Mouse (Mus musculus) gastrocnemius, adult 18-20 months (tissue): Measurements from ENCODE around the gene Gpr39. TPM values are rescaled to one million over a fixed set of nuclear protein-coding genes. Genes with fewer than 3 reads are reported as not detected.
"Not testable (repeated sequence)": the region's sequence is repeated elsewhere in the genome, so short reads cannot be mapped to it uniquely, and the experiment has no call there.

ENCODE experiments used
- DNase-seq: peaks from one replicate; pipeline ENCODE4 v3.0.0; 2021; ENCODE audit warnings: low spot score
- long read RNA-seq, 2 experiments: library from polyadenylated mRNA; stranded (forward); transcript quantifications; one replicate each; pipeline ENCODE4 v2.0.0; 2021
- total RNA-seq, 2 experiments: library from RNA; stranded (reverse); gene quantifications; 2 replicates each; pipeline ENCODE4 v1.2.3; 2021

Gene Gpr39
- not detected for total RNA-seq
- long read RNA-seq, experiment 1, result 0 reads
- long read RNA-seq, experiment 2, result 0 reads

GRCm38 (mm10) chr1:125676790-125677273, at the start of gene Gpr39:
Gene Gpr39, plus strand, starts transcription at chr1:125676995.
- peak; percentile 3 for DNase-seq

- peak; percentile 7 for DNase-seq
Measured at GRCm38 (mm10) chr1:125639501-125640253, 37.1 kb upstream of the Gpr39 start.

- no peak for DNase-seq
Measured at GRCm38 (mm10) chr1:125643643-125644042, 33.2 kb upstream of the Gpr39 start.

GRCm38 (mm10) chr1:125646816-125647215, 30.0 kb upstream of the Gpr39 start:
- not testable (repeated sequence) for DNase-seq

GRCm38 (mm10) chr1:125648011-125648410, 28.8 kb upstream of the Gpr39 start:
- no peak for DNase-seq

GRCm38 (mm10) chr1:125649056-125649455, 27.7 kb upstream of the Gpr39 start:
- no peak for DNase-seq

GRCm38 (mm10) chr1:125652836-125653594, 23.8 kb upstream of the Gpr39 start:
- DNase-seq, result no peak

- DNase-seq, result no peak
Measured at GRCm38 (mm10) chr1:125657416-125657815, 19.4 kb upstream of the Gpr39 start.

GRCm38 (mm10) chr1:125660151-125660550, 16.6 kb upstream of the Gpr39 start:
- no peak for DNase-seq

GRCm38 (mm10) chr1:125660901-125661300, 15.9 kb upstream of the Gpr39 start:
- DNase-seq, result no peak

GRCm38 (mm10) chr1:125662058-125662457, 14.7 kb upstream of the Gpr39 start:
- no peak for DNase-seq

GRCm38 (mm10) chr1:125662660-125663059, 14.1 kb upstream of the Gpr39 start:
- no peak for DNase-seq

- no peak for DNase-seq
Measured at GRCm38 (mm10) chr1:125663104-125663503, 13.7 kb upstream of the Gpr39 start.

- no peak for DNase-seq
Measured at GRCm38 (mm10) chr1:125665127-125665637, 11.6 kb upstream of the Gpr39 start.

- no peak for DNase-seq
Measured at GRCm38 (mm10) chr1:125669035-125669434, 7.8 kb upstream of the Gpr39 start.

GRCm38 (mm10) chr1:125675186-125675585, 1.6 kb upstream of the Gpr39 start:
- no peak for DNase-seq

- DNase-seq, result no peak
Measured at GRCm38 (mm10) chr1:125677286-125677685, 491 bp downstream of the Gpr39 start.

- DNase-seq, result no peak
Measured at GRCm38 (mm10) chr1:125679522-125680077, 2.8 kb downstream of the Gpr39 start.

GRCm38 (mm10) chr1:125684423-125684822, 7.6 kb downstream of the Gpr39 start:
- DNase-seq, result no peak

GRCm38 (mm10) chr1:125685304-125685703, 8.5 kb downstream of the Gpr39 start:
- no peak for DNase-seq

- no peak for DNase-seq
Measured at GRCm38 (mm10) chr1:125687701-125688420, 11.1 kb downstream of the Gpr39 start.
